Mouse (Mus musculus) liver, adult 2 months (tissue): ENCODE results near the gene Prim2. TPM values are rescaled to one million over a fixed set of nuclear protein-coding genes. Genes with fewer than 3 reads are reported as not detected.
"Not testable (repeated sequence)": the region's sequence is repeated elsewhere in the genome, so short reads cannot be mapped to it uniquely, and the experiment has no call there.

Source experiments
- DNase-seq: peaks from one replicate; pipeline ENCODE4 v3.0.0-alpha.2; 2011; ENCODE audit warnings: low read depth, low spot score; ENCODE audit errors: extremely low read depth
- H3K27ac ChIP-seq: fragments of 200-500 bp; replicated peaks from 2 replicates; pipeline ENCODE4 v1.5.1; 2012; ENCODE audit warnings: low read depth, mild to moderate bottlenecking, control low read depth, inconsistent platforms, low read length; ENCODE audit not compliant: insufficient read depth
- H3K27me3 ChIP-seq: fragments of 200-500 bp; 2 replicates; pipeline ENCODE4 v1.6.1; 2012; ENCODE audit warnings: mild to moderate bottlenecking, moderate library complexity, low read length, inconsistent platforms; ENCODE audit not compliant: control insufficient read depth, insufficient read depth
- H3K36me3 ChIP-seq: fragments of 200-500 bp; 2 replicates; pipeline ENCODE4 v1.6.1; 2012; ENCODE audit warnings: low read length, inconsistent platforms; ENCODE audit not compliant: control insufficient read depth, insufficient read depth
- H3K4me1 ChIP-seq: fragments of 200-500 bp; 2 replicates; pipeline ENCODE4 v1.6.1; 2011; ENCODE audit warnings: low read length; ENCODE audit not compliant: control insufficient read depth, insufficient read depth
- H3K4me3 ChIP-seq: fragments of 200-500 bp; 2 replicates; pipeline ENCODE4 v1.5.1; 2011; ENCODE audit warnings: low read depth, mild to moderate bottlenecking, control low read depth, low read length, moderate library complexity; ENCODE audit not compliant: insufficient read depth
- H3K79me2 ChIP-seq: fragments of 200-500 bp; 2 replicates; pipeline ENCODE4 v1.6.1; 2012; ENCODE audit warnings: inconsistent platforms, mild to moderate bottlenecking, low read length, moderate library complexity; ENCODE audit not compliant: control insufficient read depth, insufficient read depth
- H3K9ac ChIP-seq: fragments of 200-500 bp; 2 replicates; pipeline ENCODE4 v1.6.1; 2012; ENCODE audit warnings: low read depth, mild to moderate bottlenecking, control low read depth, inconsistent platforms, low read length
- CTCF ChIP-seq: fragments of 200-500 bp; IDR thresholded peaks from 2 replicates; pipeline ENCODE4 v1.5.1; 2011; ENCODE audit warnings: low read depth, low read length, control low read depth
- POLR2A ChIP-seq: fragments of 200-500 bp; IDR thresholded peaks from 2 replicates; pipeline ENCODE4 v1.6.1; 2011; ENCODE audit warnings: low read length, control low read depth; ENCODE audit not compliant: insufficient read depth; ENCODE audit errors: extremely low read depth
- WGBS: fragments of 180-500 bp; shearing (Covaris S2); methylation state at CpG from one replicate; pipeline ENCODE4 v1.1.7; 2018; 5-methylcytosine and 5-hydroxymethylcytosine counted together
- polyA plus RNA-seq: library from polyadenylated mRNA; depleted of rRNA; stranded (reverse); fragments of >200 nt; gene quantifications from 2 replicates; pipeline ENCODE4 v1.2.3, GENCODE M21; 2012
- total RNA-seq: library from RNA; depleted of rRNA; stranded (reverse); fragments of >200 nt; gene quantifications from 2 replicates; pipeline ENCODE4 v1.2.3, GENCODE M21; 2014

The Prim2 gene
- total and polyA plus RNA-seq, 2 experiments: 1.2 to 5.1 TPM

GRCm38 (mm10) chr1:33627070-33627469, 42.5 kb downstream of the Prim2 start:
- Histone ChIP-seq H3K36me3 (peaks cover 2% of the 10 kb centered on the region; the same call in 1 of the 2 replicates), H3K79me2 (no peaks in the 10 kb centered on the region), H3K27me3 (no peaks in the 10 kb centered on the region), H3K4me3 (no peak overlapping the region), H3K27ac (no peak overlapping the region), H3K4me1 (no peaks in the 10 kb centered on the region), H3K9ac (no peak overlapping the region)
- 86% methylated on average over 2 of the region's 2 CpGs for WGBS
- TF ChIP-seq POLR2A: no peak
- no peak for TF ChIP-seq CTCF
- no peak for DNase-seq

GRCm38 (mm10) chr1:33624900-33625299, 44.7 kb downstream of the Prim2 start:
- H3K36me3 ChIP-seq: peaks cover 2% of the 10 kb centered on the region; the same call in 1 of the 2 replicates
- DNase-seq: no peak
- no peaks in the 10 kb centered on the region for H3K27me3 ChIP-seq
- no peak overlapping the region for H3K9ac ChIP-seq
- no peak overlapping the region for H3K27ac ChIP-seq
- no peaks in the 10 kb centered on the region for H3K4me1 ChIP-seq
- H3K79me2 ChIP-seq: no peaks in the 10 kb centered on the region
- no peak overlapping the region for H3K4me3 ChIP-seq
- TF ChIP-seq POLR2A (no peak), CTCF (no peak)
- 98% methylated on average over 6 of the region's 6 CpGs for WGBS

- no peak overlapping the region for H3K27ac ChIP-seq
- no peak overlapping the region for H3K9ac ChIP-seq
- DNase-seq: no peak
- no peaks in the 10 kb centered on the region for H3K4me1 ChIP-seq
- H3K79me2 ChIP-seq: no peaks in the 10 kb centered on the region
- H3K4me3 ChIP-seq: no peak overlapping the region
- no peaks in the 10 kb centered on the region for H3K27me3 ChIP-seq
- 84% methylated on average over 4 of the region's 4 CpGs for WGBS
- peaks cover 2% of the 10 kb centered on the region; the same call in 1 of the 2 replicates for H3K36me3 ChIP-seq
- TF ChIP-seq CTCF (no peak), POLR2A (no peak)
Observed at GRCm38 (mm10) chr1:33624441-33624840, 45.2 kb downstream of the Prim2 start.

GRCm38 (mm10) chr1:33621791-33622190, 47.8 kb downstream of the Prim2 start:
- WGBS: 93% methylated on average over 10 of the region's 10 CpGs
- no peak for DNase-seq
- H3K36me3 ChIP-seq: peaks cover 2% of the 10 kb centered on the region; the same call in 1 of the 2 replicates

GRCm38 (mm10) chr1:33620091-33620788, 49.4 kb downstream of the Prim2 start:
- no peaks in the 10 kb centered on the region for H3K36me3 ChIP-seq
- H3K4me3 ChIP-seq: no peak overlapping the region
- DNase-seq: no peak
- no peaks in the 10 kb centered on the region for H3K79me2 ChIP-seq
- no peak overlapping the region for H3K27ac ChIP-seq
- no peaks in the 10 kb centered on the region for H3K4me1 ChIP-seq
- H3K9ac ChIP-seq: no peak overlapping the region
- WGBS: 92% methylated on average over 9 of the region's 9 CpGs
- no peak for TF ChIP-seq CTCF
- no peak for TF ChIP-seq POLR2A
- no peaks in the 10 kb centered on the region for H3K27me3 ChIP-seq

More at GRCm38 (mm10) chr1:33621791-33622190, 47.8 kb downstream of the Prim2 start:
- Histone ChIP-seq H3K9ac (no peak overlapping the region), H3K79me2 (no peaks in the 10 kb centered on the region), H3K4me3 (no peak overlapping the region), H3K27me3 (no peaks in the 10 kb centered on the region), H3K4me1 (no peaks in the 10 kb centered on the region), H3K27ac (no peak overlapping the region)
- no peak for TF ChIP-seq CTCF
- no peak for TF ChIP-seq POLR2A

GRCm38 (mm10) chr1:33616642-33617041, 53.0 kb downstream of the Prim2 start:
- H3K9ac ChIP-seq, H3K4me3 ChIP-seq, H3K36me3 ChIP-seq, H3K79me2 ChIP-seq, H3K27me3 ChIP-seq, H3K27ac ChIP-seq, DNase-seq, H3K4me1 ChIP-seq: not testable (repeated sequence)
- 95% methylated on average over 6 of the region's 6 CpGs for WGBS
